Mouse (Mus musculus) forebrain, embryonic 12.5 days (tissue): ENCODE measurements around the gene Mief1. TPM values are rescaled to one million over a fixed set of nuclear protein-coding genes. Genes with fewer than 3 reads are reported as not detected.

Source experiments
- ATAC-seq: fragments of 200-750 bp; cut with Nextera tagmentation; 2 replicates; pipeline ENCODE4 v1.8.0; 2017; ENCODE audit warnings: moderate TSS enrichment; ENCODE audit not compliant: low FRiP score
- H3K27ac ChIP-seq: fragments of 300-500 bp; sonication (generic); 2 replicates; pipeline ENCODE4 v1.5.1; 2016; ENCODE audit warnings: mild to moderate bottlenecking
- H3K27me3 ChIP-seq: fragments of 300-500 bp; sonication (generic); 2 replicates; pipeline ENCODE4 v1.6.1; 2016; ENCODE audit warnings: mild to moderate bottlenecking
- H3K36me3 ChIP-seq: fragments of 300-500 bp; sonication (generic); replicated peaks from 2 replicates; pipeline ENCODE4 v1.6.1; 2016; ENCODE audit warnings: mild to moderate bottlenecking
- H3K4me1 ChIP-seq: fragments of 300-500 bp; sonication (generic); 2 replicates; pipeline ENCODE4 v1.6.1; 2016
- H3K4me2 ChIP-seq: fragments of 300-500 bp; sonication (generic); 2 replicates; pipeline ENCODE4 v1.6.1; 2016; ENCODE audit warnings: mild to moderate bottlenecking, moderate library complexity
- H3K4me3 ChIP-seq: fragments of 300-500 bp; sonication (generic); replicated peaks from 2 replicates; pipeline ENCODE4 v1.5.1; 2016; ENCODE audit warnings: mild to moderate bottlenecking
- H3K9ac ChIP-seq: fragments of 300-500 bp; sonication (generic); 2 replicates; pipeline ENCODE4 v1.6.1; 2016; ENCODE audit warnings: mild to moderate bottlenecking
- H3K9me3 ChIP-seq: fragments of 300-500 bp; sonication (generic); 2 replicates; pipeline ENCODE4 v1.6.1; 2016
- WGBS: fragments of 180-500 bp; shearing (Covaris S2); methylation state at CpG from one replicate; pipeline ENCODE4 v1.1.7; 2016; 5-methylcytosine and 5-hydroxymethylcytosine counted together
- polyA plus RNA-seq: library from polyadenylated mRNA; unstranded; fragments of >200 nt; fragmentation: Nextera tagmentation; extraction: Ambion mirVana; gene quantifications from 2 replicates; pipeline ENCODE4 v1.2.1, GENCODE M21; 2016

Mief1 gene
- polyA plus RNA-seq: 38.6 and 44.2 TPM in 2 replicates

DNA sequence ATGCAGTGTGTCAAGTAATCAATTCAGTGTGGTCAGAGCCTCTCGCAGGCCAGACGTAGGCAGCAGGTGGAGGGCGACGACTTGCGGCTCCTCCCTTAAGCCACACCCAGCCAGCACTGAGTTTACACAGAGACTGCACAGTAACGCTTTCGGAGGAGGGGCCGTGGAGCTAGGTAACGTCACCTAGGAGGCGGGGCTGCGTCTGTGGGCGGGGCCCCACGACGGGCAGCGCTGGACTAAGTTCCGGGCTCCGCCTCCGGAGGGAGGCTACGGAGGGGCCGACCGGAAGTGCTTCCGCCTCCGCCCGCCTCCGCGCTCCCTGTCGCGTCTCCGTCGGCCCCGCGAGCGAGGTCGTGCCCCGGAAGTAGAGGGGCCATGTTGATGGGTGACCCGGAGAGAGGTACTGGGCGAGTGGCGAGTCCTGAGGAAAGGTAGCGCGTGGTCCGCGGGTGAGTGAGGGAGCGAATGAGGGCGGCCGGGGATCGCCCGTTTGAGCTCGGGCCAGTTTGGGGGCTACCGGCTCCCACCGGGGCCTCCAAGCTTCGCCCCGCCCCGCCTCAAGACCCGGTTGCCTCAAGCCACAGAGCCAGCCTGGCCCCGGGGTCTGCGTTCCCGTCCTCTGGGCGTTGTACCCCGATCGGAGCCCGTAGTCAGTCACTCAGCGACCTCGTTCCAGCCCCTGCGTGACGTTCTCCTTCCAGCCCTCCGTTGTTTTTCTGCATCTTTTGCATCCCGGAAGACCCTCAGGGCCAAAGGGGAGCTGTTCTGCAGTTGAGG, at the start of gene Mief1:
Mief1 (plus strand) TSS at position 286 of the 777 bp plus-strand sequence.
- H3K27me3 ChIP-seq: no peaks in the 10 kb centered on the region
- H3K9me3 ChIP-seq: no peaks in the 10 kb centered on the region
- WGBS: under 1% methylated on average over 65 of the region's 67 CpGs
- peak within 1 kb of the TSS; percentile 90 for H3K4me3 ChIP-seq
- peaks cover 20% of the 10 kb centered on the region for H3K4me1 ChIP-seq
- ATAC-seq: peak; percentile 98
- peak within 1 kb of the TSS; percentile 96 for H3K4me2 ChIP-seq
- peak within 1 kb of the TSS; percentile 72 for H3K27ac ChIP-seq
- H3K36me3 ChIP-seq: peaks cover 32% of the 10 kb centered on the region
- H3K9ac ChIP-seq: peak within 1 kb of the TSS; percentile 82

DNA sequence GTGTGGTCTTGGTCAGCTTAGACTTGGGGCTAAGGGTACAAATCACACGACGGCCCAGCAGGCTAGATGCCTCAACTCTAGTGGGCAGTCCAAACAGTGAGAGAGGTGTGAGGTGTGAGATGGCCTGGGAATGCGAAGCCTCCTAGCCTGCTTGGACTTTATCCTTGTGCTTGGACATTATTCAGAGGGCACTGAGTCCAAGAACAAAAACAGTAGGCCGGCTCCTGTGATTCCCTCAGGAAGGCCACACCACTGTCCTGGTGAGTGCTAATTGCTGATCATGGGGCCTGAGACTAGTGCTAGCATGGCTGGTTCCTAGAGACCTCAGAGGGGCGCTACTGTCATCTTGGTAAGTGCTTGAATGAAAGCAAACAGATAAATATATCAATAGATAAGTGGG, 44.9 kb upstream of the Mief1 start:
- 85% methylated on average over 5 of the region's 5 CpGs for WGBS
- Histone ChIP-seq H3K27me3 (no peaks in the 10 kb centered on the region), H3K36me3 (no peaks in the 10 kb centered on the region), H3K27ac (no peak overlapping the region), H3K9me3 (no peaks in the 10 kb centered on the region), H3K4me1 (peaks cover 12% of the 10 kb centered on the region), H3K4me3 (no peak overlapping the region), H3K4me2 (no peak overlapping the region), H3K9ac (no peak overlapping the region)
- ATAC-seq: no peak

DNA sequence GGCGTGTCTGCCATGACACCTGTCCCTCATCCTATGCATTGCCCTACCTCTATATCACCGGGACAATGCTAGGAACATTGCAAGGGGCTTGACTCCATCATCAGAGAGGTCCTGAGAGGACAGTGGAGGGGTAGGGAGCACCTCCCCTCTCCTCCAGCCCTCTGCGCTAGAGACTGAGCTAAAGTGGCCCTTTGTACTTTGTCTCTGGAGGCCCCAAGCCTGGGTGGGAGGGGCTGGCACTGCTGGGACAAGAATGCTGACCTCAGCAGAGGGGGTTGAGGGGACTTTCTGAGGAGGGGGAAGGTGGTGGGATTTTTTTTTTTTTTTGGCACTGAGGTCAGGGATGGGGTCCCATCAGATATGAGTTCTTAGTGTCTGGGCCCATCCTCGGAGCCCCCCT, 43.7 kb upstream of the Mief1 start:
- Histone ChIP-seq H3K4me3 (no peak overlapping the region), H3K36me3 (no peaks in the 10 kb centered on the region), H3K4me1 (peaks cover 14% of the 10 kb centered on the region), H3K27ac (no peak overlapping the region), H3K9ac (no peak overlapping the region), H3K9me3 (no peaks in the 10 kb centered on the region), H3K4me2 (no peak overlapping the region), H3K27me3 (no peaks in the 10 kb centered on the region)
- WGBS: 65% methylated on average over 4 of the region's 4 CpGs
- ATAC-seq: no peak

DNA sequence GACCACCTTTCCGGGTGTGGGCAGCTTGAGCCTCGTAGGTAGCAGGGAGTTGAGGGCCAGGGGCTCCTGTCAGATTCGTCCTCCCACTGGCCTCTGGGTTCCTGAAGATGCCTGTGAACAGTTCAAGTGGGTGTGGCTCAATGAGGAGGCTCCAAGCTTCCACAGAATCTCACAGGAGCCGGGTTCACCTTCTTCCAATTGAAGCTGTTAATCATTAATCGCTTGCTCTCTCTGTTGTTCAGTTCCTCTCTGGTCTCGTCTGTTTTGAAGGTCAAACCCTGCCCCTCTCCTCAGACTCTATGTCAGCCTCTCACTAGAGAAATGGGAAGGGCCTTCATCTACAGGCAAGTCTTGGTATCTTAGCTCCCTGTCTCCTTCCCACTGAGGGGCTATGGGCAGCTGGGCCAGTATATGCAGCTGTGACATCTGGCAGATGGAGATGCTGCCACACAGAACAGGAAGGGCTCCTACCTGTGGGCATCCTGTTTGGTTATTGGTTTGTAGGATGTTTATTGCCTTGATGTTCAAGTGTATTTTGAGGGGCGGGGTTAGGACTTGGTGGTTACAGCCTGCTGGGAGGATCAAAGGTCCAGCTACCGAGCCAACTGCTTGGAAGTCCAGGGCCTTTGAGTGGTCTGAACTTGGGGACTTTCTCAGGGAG, 42.1 kb upstream of the Mief1 start:
- no peak for ATAC-seq
- H3K9me3 ChIP-seq: no peaks in the 10 kb centered on the region
- WGBS: 82% methylated on average over 8 of the region's 8 CpGs

DNA sequence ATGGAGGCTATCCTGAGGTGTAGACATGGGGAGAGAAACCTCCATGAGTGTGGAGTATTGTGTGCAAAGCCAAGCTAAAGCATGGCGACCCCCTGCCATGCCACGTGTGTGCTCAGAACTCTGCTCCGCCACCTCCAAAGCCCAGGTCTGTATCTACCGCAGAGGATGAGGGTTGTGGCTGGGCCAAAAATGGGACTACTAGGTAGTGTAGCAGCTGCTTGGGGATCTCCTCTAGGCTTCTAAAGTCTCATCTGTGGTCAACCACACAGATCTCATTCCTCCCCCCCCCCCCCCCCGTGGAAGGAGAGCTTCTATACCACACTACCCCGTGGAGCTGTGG, 41.6 kb upstream of the Mief1 start:
- Histone ChIP-seq H3K36me3 (no peaks in the 10 kb centered on the region; the same call in 1 of the 2 replicates), H3K9me3 (no peaks in the 10 kb centered on the region), H3K27ac (no peak overlapping the region), H3K4me3 (no peak overlapping the region), H3K4me1 (peaks cover 14% of the 10 kb centered on the region), H3K27me3 (no peaks in the 10 kb centered on the region), H3K4me2 (no peak overlapping the region), H3K9ac (no peak overlapping the region)
- ATAC-seq: no peak
- 89% methylated on average over 6 of the region's 6 CpGs for WGBS

More for the DNA sequence above, 42.1 kb upstream of the Mief1 start:
- no peak overlapping the region for H3K27ac ChIP-seq
- H3K36me3 ChIP-seq: no peaks in the 10 kb centered on the region
- no peak overlapping the region for H3K4me3 ChIP-seq
- H3K4me1 ChIP-seq: peaks cover 14% of the 10 kb centered on the region
- H3K9ac ChIP-seq: no peak overlapping the region
- no peaks in the 10 kb centered on the region for H3K27me3 ChIP-seq
- no peak overlapping the region for H3K4me2 ChIP-seq

DNA sequence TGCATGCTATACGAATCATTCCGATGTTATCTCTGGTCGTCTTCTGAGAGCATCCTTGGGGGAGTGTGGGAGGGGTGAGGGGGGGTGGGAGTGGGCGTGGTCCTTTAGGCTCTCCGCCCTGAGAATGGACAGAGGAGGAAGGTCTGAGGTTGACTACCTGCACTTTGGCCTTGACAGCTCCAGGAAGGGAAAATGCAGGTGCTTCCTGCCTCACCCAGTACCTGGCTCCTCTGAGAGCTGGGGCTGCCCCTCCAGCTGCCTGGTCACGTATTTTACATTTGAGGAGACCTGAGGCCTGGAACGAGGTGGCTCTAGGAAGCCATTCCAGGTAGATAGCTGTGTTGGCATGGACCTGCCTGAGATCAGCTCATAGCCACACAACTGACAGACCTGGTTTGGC, 41.0 kb upstream of the Mief1 start:
- Histone ChIP-seq H3K4me1 (peaks cover 14% of the 10 kb centered on the region), H3K36me3 (peaks cover 1% of the 10 kb centered on the region; the same call in 1 of the 2 replicates), H3K4me3 (no peak overlapping the region), H3K4me2 (no peak overlapping the region), H3K27ac (no peak overlapping the region), H3K9me3 (no peaks in the 10 kb centered on the region), H3K9ac (no peak overlapping the region), H3K27me3 (no peaks in the 10 kb centered on the region)
- ATAC-seq: no peak
- whole genome bisulfite sequencing: 92% methylated on average over 7 of the region's 7 CpGs

DNA sequence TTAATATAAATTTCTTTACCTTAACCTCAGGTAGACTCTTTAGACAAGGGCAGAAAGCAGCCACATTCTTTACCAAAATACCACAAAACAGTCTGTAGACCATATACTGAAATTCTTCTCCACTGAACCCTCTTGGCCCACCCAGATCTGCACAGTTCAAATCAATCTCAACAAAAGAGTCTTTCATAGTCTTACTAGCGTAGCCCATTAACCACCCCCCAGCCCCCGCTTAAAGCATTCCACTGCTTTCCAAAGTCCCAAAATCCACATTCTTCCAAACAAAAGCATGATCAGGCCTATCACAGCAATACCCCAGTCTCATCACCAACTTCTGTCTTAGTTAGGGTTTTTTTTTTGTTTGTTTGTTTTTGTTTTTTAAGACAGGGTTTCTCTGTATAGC, 34.3 kb upstream of the Mief1 start:
- Histone ChIP-seq H3K27me3 (no peaks in the 10 kb centered on the region), H3K4me1 (no peaks in the 10 kb centered on the region), H3K4me2 (no peak overlapping the region), H3K27ac (no peak overlapping the region), H3K4me3 (no peak overlapping the region), H3K36me3 (peaks cover 5% of the 10 kb centered on the region), H3K9ac (no peak overlapping the region), H3K9me3 (no peaks in the 10 kb centered on the region)
- WGBS: 37% methylated on average over 2 of the region's 2 CpGs
- ATAC-seq: no peak

DNA sequence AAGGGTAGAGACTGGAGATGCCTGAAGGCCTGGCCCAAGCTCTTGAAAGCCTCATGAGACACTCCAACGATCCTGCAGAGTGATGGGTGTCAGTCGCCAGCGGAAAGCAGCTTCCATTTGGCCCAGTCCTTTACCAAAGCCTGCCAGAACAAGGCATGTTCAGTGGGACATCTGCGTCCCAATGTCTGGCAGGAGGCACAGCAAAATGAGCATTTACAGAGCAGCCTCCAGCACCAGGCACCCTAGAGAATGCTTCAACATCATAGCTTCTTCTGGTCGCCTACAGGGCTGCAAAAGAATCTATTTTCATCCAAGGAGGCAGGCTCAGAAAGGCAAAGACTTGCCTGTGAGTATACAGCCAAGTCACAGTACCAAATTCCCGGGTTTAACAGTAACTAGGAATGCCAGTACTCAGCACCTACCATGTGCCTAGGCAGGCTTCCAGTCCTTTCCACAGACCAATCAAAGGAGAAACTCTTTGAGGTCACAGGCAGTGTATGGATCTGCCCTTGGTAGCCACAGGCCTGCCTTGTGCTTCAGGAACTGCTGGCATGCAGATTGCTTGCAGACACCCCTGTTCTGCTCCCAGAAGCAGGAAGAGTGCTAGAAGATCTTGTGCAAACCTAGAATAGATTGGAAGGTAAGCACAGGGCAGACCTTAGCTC, 31.6 kb upstream of the Mief1 start:
- Histone ChIP-seq H3K4me2 (no peak overlapping the region), H3K27me3 (no peaks in the 10 kb centered on the region), H3K4me1 (no peaks in the 10 kb centered on the region), H3K27ac (no peak overlapping the region), H3K4me3 (no peak overlapping the region), H3K9me3 (no peaks in the 10 kb centered on the region), H3K9ac (no peak overlapping the region), H3K36me3 (peaks cover 5% of the 10 kb centered on the region)
- no peak for ATAC-seq
- WGBS: 89% methylated on average over 6 of the region's 6 CpGs

DNA sequence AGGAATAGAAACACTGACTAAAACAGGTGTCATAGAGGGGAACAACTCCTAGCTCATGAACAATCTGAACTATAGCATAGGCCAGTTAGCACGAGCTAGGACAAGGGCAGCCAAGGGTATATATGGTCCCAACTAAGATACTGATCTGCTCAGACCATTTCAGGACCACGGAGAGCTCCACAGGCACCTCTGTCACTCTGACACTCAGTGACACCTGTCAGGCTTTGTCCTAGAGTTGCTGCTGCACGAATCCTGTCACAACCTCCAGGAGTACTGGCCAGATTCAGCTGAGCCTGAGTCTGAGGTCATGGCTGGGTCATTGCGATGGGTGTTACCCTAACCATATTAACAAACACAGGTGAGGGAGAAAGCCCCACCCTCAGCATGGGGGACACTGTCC, 30.4 kb upstream of the Mief1 start:
- Histone ChIP-seq H3K27ac (no peak overlapping the region), H3K9ac (no peak overlapping the region), H3K4me2 (no peak overlapping the region), H3K4me3 (no peak overlapping the region), H3K9me3 (no peaks in the 10 kb centered on the region), H3K36me3 (no peaks in the 10 kb centered on the region), H3K4me1 (0 out of 2 replicates have a peak, but pooled peaks cover under 1% of the 10 kb centered on the region), H3K27me3 (no peaks in the 10 kb centered on the region)
- no peak for ATAC-seq
- 34% methylated on average over 4 of the region's 4 CpGs for WGBS

DNA sequence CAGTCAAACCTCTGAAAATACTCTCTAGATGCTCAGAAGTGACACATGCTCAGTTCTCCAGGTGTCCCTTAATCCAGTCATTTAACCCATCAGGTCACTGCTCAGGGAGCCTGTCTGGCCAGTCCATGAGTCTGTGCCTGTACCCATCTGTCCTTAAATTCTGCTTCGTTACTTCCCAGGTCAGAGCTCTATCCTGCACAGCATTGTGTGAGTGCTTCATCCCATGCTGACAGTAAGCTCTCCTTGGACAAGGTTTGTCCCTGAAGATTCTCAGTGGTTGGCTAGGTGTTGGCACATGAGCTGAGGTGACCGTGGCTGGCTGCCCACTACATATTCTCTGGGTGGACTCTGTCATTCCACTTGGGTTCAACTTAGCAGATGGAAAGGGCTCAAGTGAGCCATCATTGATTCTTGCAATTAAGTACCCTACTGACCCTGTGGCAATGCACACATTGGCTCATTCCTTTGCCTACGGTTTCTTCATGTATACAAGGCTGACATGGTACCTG, 27.7 kb upstream of the Mief1 start:
- peaks cover 5% of the 10 kb centered on the region for H3K36me3 ChIP-seq
- H3K9me3 ChIP-seq: no peaks in the 10 kb centered on the region
- 0 out of 2 replicates have a peak, but pooled peaks cover 4% of the 10 kb centered on the region for H3K4me1 ChIP-seq
- ATAC-seq: no peak
- no peak overlapping the region for H3K27ac ChIP-seq
- no peak overlapping the region for H3K4me3 ChIP-seq
- H3K27me3 ChIP-seq: no peaks in the 10 kb centered on the region
- H3K9ac ChIP-seq: no peak overlapping the region
- WGBS: 92% methylated on average over 3 of the region's 3 CpGs
- H3K4me2 ChIP-seq: no peak overlapping the region

DNA sequence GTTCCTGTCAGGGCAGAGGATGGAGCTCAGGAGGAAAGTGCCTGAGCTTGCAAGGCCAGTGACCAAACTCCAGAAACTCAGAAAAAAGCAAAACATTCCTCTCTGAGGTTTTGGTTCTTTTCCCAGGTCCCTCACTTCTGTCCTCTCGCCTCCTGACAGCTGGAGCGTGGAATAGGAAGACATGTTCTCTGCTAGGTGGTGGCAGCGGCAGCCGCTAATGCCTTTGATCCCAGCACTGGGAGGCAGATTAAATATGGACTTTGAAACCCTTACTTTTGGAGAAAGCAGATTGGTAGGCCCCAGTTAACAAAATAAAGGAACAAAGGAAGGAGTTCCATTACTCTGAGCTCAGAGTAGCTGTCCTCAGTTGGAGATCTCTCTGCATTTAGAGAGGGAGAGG, 25.4 kb upstream of the Mief1 start:
- 15% methylated on average over 4 of the region's 4 CpGs for WGBS
- H3K4me1 ChIP-seq: 0 out of 2 replicates have a peak, but pooled peaks cover 4% of the 10 kb centered on the region
- no peak overlapping the region for H3K4me2 ChIP-seq
- no peak overlapping the region for H3K27ac ChIP-seq
- H3K36me3 ChIP-seq: peaks cover 19% of the 10 kb centered on the region
- no peak for ATAC-seq
- H3K27me3 ChIP-seq: no peaks in the 10 kb centered on the region
- H3K4me3 ChIP-seq: no peak overlapping the region
- H3K9ac ChIP-seq: no peak overlapping the region
- no peaks in the 10 kb centered on the region for H3K9me3 ChIP-seq

DNA sequence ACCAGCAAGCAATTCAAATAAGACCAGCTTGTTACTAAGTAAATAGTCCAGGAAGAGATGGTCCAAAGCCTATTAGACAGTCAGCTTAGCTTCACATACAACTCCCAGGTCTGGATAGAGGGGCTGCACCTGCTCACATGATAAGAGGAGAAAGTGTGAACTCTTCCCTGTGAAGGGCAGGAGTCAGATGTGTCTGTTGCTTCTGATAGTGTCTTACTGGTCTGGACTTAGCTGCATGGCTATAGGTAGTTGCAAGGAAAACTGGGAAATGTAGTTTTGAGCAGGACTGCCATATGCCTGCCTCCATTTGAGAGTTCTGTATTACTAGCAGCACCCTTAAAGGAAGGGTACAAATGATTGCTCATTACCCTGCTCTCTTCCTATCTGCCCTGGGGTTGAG, 20.1 kb upstream of the Mief1 start:
- no peaks in the 10 kb centered on the region for H3K27me3 ChIP-seq
- H3K4me1 ChIP-seq: 0 out of 2 replicates have a peak, but pooled peaks cover under 1% of the 10 kb centered on the region
- no peak for ATAC-seq
- H3K4me2 ChIP-seq: no peak overlapping the region
- no peak overlapping the region for H3K9ac ChIP-seq
- peaks cover 32% of the 10 kb centered on the region for H3K36me3 ChIP-seq
- H3K4me3 ChIP-seq: no peak overlapping the region
- H3K9me3 ChIP-seq: no peaks in the 10 kb centered on the region
- no peak overlapping the region for H3K27ac ChIP-seq
